ENCODE assay signal across 23 mouse cellular contexts in genomic region chr9:95329053-95329430, GRCm38 (mm10).
"Had no signal": no experiment of that assay in that cellular context is flagged by ENCODE, and none has a peak within 500 bp of the region (broad histone marks: within the 10 kb centered on the region; RNA-seq: fewer than 3 reads in every experiment).

No protein-coding gene starts in this region.

- H3K4me3 ChIP-seq: gastrocnemius, adult 2 months; heart, embryonic 12.5 days; hindbrain, embryonic 10.5 days; hindbrain, embryonic 12.5 days; layer of hippocampus, adult 2 months; left cerebral cortex, adult 2 months; limb, embryonic 10.5 days; limb, embryonic 12.5 days; liver, embryonic 13.5 days had no signal

- H3K9ac ChIP-seq: heart, embryonic 12.5 days; hindbrain, embryonic 12.5 days; hindbrain, embryonic 14.5 days; limb, embryonic 12.5 days; liver, embryonic 13.5 days had no signal

- H3K27ac ChIP-seq: gastrocnemius, adult 2 months; hindbrain, embryonic 12.5 days; hindbrain, embryonic 14.5 days; layer of hippocampus, adult 2 months; left cerebral cortex, adult 2 months; limb, embryonic 10.5 days; limb, embryonic 12.5 days; liver, embryonic 13.5 days had no signal

- H3K27me3 ChIP-seq: heart, embryonic 12.5 days; hindbrain, embryonic 12.5 days; limb, embryonic 12.5 days; liver, embryonic 13.5 days had no signal

- DNase-seq: gastrocnemius, adult 2 months; gastrocnemius, postnatal 10 days; gastrocnemius, postnatal 25 days; heart, adult 18-20 months; heart, postnatal 10 days; heart, postnatal 4 days; kidney, adult 11 months; kidney, adult 8-10 months; kidney, postnatal 10 days; kidney, postnatal 25 days; kidney, postnatal 4 days; liver, embryonic 13.5 days had no signal

- H3K36me3 ChIP-seq: heart, embryonic 12.5 days; hindbrain, embryonic 10.5 days; hindbrain, embryonic 12.5 days; limb, embryonic 10.5 days; limb, embryonic 12.5 days; liver, embryonic 13.5 days had no signal

- ATAC-seq: hindbrain, embryonic 16.5 days; intestine, embryonic 16.5 days had no signal

- H3K4me1 ChIP-seq: hindbrain, embryonic 12.5 days; liver, embryonic 13.5 days had no signal

- H3K9me3 ChIP-seq: heart, embryonic 12.5 days; hindbrain, embryonic 10.5 days; hindbrain, embryonic 12.5 days; limb, embryonic 10.5 days; limb, embryonic 12.5 days; liver, embryonic 13.5 days had no signal

- H3K4me2 ChIP-seq: hindbrain, embryonic 12.5 days; hindbrain, embryonic 14.5 days; limb, embryonic 12.5 days; liver, embryonic 11.5 days; liver, embryonic 13.5 days had no signal
